ENCODE assay signal across 17 mouse cellular contexts in the genomic region with DNA sequence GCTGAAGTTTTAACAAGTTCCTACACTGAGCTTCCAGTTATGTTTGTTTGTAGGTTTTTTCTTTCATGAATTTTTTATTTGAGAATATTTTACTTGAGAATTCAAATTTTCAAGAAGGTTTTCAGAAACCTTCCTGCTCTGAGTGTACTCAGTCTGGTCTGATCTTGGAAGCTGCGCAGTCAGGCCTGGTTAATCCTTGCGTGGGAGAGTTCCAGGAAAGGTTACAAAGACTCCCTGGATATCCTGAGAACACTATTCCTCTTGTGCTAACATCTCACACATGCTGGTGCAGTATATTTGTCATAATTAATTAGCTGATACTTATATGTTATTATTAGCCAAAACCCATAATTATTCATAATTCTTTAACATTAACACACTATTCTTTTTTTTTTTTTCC.
"Had no signal": no experiment of that assay in that cellular context is flagged by ENCODE, and none has a peak within 500 bp of the region (broad histone marks: within the 10 kb centered on the region; RNA-seq: fewer than 3 reads in every experiment).

No protein-coding gene starts in this region.

- ATAC-seq: lung, postnatal 0 days; midbrain, embryonic 13.5 days; midbrain, embryonic 15.5 days had no signal

- H3K9me3 ChIP-seq: lung, embryonic 15.5 days; megakaryocyte, embryonic 14.5 days; midbrain, embryonic 13.5 days; midbrain, embryonic 15.5 days; neural tube, embryonic 12.5 days; stomach, embryonic 15.5 days had no signal

- H3K27me3 ChIP-seq: lung, embryonic 15.5 days; megakaryocyte, embryonic 14.5 days; midbrain, embryonic 13.5 days; midbrain, embryonic 15.5 days; neural tube, embryonic 12.5 days; stomach, embryonic 15.5 days had no signal

- H3K9ac ChIP-seq: lung, embryonic 15.5 days; midbrain, embryonic 13.5 days; midbrain, embryonic 15.5 days; neural tube, embryonic 12.5 days; stomach, embryonic 15.5 days had no signal

- H3K27ac ChIP-seq: lung, embryonic 15.5 days; macrophage; midbrain, embryonic 13.5 days; midbrain, embryonic 15.5 days; neural tube, embryonic 12.5 days; stomach, embryonic 15.5 days; stomach, postnatal 0 days had no signal

- H3K4me2 ChIP-seq: lung, embryonic 15.5 days; midbrain, embryonic 11.5 days; midbrain, embryonic 13.5 days; midbrain, embryonic 15.5 days; neural tube, embryonic 12.5 days; stomach, embryonic 15.5 days had no signal

- H3K36me3 ChIP-seq: lung, embryonic 15.5 days; midbrain, embryonic 13.5 days; midbrain, embryonic 15.5 days; neural tube, embryonic 12.5 days; stomach, embryonic 15.5 days had no signal

- H3K4me3 ChIP-seq: lung, embryonic 15.5 days; megakaryocyte, embryonic 14.5 days; midbrain, embryonic 13.5 days; midbrain, embryonic 15.5 days; neural tube, embryonic 12.5 days; stomach, embryonic 15.5 days had no signal

- DNase-seq: lung, adult 2 months; lung, postnatal 14 days; lung, postnatal 36 days; right cerebral cortex, postnatal 14 days; thymus, adult 2 months; thymus, postnatal 25 days; thymus, postnatal 4 days had no signal

- H3K4me1 ChIP-seq: lung, embryonic 15.5 days; megakaryocyte, embryonic 14.5 days; midbrain, embryonic 13.5 days; midbrain, embryonic 15.5 days; neural tube, embryonic 12.5 days; stomach, embryonic 15.5 days had no signal
